ENCODE assay signal across 8 mouse cellular contexts in the genomic region with DNA sequence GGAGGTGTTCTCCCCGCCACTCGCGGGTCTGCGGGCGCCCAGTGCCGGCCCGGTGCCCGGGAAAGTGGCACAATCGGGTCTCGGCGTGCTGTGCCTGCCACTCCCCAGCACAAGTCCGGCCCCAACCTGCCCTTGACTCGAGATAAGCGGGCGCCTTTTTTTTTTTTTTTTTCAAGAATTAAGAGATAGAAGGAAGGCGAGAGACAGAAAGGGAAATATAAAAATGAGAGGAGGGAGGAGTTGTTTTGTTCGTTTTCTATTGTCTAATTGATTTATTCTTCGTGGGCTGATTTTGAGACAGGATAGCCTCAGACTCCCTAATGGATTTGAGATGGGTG. TPM values are rescaled to one million over a fixed set of nuclear protein-coding genes. Genes with fewer than 3 reads are reported as not detected.
DNase-seq lines count a peak whose midpoint lies in the region; ATAC-seq and TF ChIP-seq lines count a peak whose summit lies in the region.

No protein-coding gene starts in this region.

- no peak overlapping the region for H3K27ac ChIP-seq in heart, embryonic 12.5 days (ENCODE audit: poor library complexity, severe bottlenecking)
- no peak overlapping the region for H3K27ac ChIP-seq in CH12.LX (ENCODE audit: insufficient read depth, low read depth)
- H3K27ac ChIP-seq in forebrain, embryonic 13.5 days, result no peak overlapping the region
- peak overlapping the region; percentile 95 for H3K27ac ChIP-seq in liver, embryonic 13.5 days

- peak overlapping the region; percentile 89 for H3K4me2 ChIP-seq in heart, embryonic 12.5 days
- peak overlapping the region; percentile 93 for H3K4me2 ChIP-seq in CH12.LX (ENCODE audit: insufficient read depth, low read depth, poor library complexity, severe bottlenecking)
- peak overlapping the region; percentile 73 for H3K4me2 ChIP-seq in forebrain, embryonic 13.5 days
- peak overlapping the region; percentile 94 for H3K4me2 ChIP-seq in liver, embryonic 13.5 days

- H3K36me3 ChIP-seq in heart, embryonic 12.5 days, result no peaks in the 10 kb centered on the region
- peaks cover 4 to 23% of the 10 kb centered on the region in 2 experiments for H3K36me3 ChIP-seq in CH12.LX (replicated peaks in 1 of 2; ENCODE audit: control insufficient read depth in 1 of 2, insufficient read depth in 1 of 2, low read length in 1 of 2)
- H3K36me3 ChIP-seq in forebrain, embryonic 13.5 days (ENCODE audit: poor library complexity, severe bottlenecking), result no peaks in the 10 kb centered on the region
- H3K36me3 ChIP-seq in liver, embryonic 13.5 days, result peaks cover 20% of the 10 kb centered on the region

- in situ Hi-C loops in CH12.LX (cut with MboI; ENCODE audit: low pct_ligation_motif_present, low pct_unique_long_range_greater_than_20kb, low sequenced_read_pairs), result loop anchor here (5.0 kb wide), 1 partner anchor 260 kb away; no protein-coding TSS in a partner anchor

- H3K79me2 ChIP-seq in CH12.LX (replicated peaks; ENCODE audit: control insufficient read depth, extremely low read depth, insufficient read depth, poor library complexity, severe bottlenecking), result no peaks in the 10 kb centered on the region

- TF ChIP-seq CTCF in CH12.LX (conservative IDR thresholded peaks at IDR 0.05 in 1 of 2, IDR thresholded peaks at IDR 0.05 in 1 of 2; ENCODE audit: low read depth in 2 of 2, low read length in 2 of 2), result no peak

- peak overlapping the region; percentile 78 for H3K4me3 ChIP-seq in heart, embryonic 12.5 days
- H3K4me3 ChIP-seq in CH12.LX (replicated peaks in 1 of 3; ENCODE audit: low read depth in 2 of 3, low read length in 2 of 3, poor library complexity in 1 of 3), result peak overlapping the region; percentile 15 to 60 (median 44)
- peak overlapping the region; percentile 73 for H3K4me3 ChIP-seq in forebrain, embryonic 13.5 days
- H3K4me3 ChIP-seq in liver, embryonic 13.5 days (replicated peaks), result peak overlapping the region; percentile 87

- H3K9ac ChIP-seq in heart, embryonic 12.5 days, result peak overlapping the region; percentile 82; the same call in 1 of the 2 replicates
- H3K9ac ChIP-seq in CH12.LX (ENCODE audit: insufficient read depth, low read depth), result 0 out of 2 replicates have a peak overlapping the region, but pooled peaks have one; percentile 31
- H3K9ac ChIP-seq in forebrain, embryonic 13.5 days, result peak overlapping the region; percentile 80
- H3K9ac ChIP-seq in liver, embryonic 13.5 days, result peak overlapping the region; percentile 92

- TF ChIP-seq RAD21 in CH12.LX (IDR thresholded peaks at IDR 0.05; ENCODE audit: low read depth, low read length), result no peak

- no peak for DNase-seq in heart, adult 18-20 months
- DNase-seq in CH12.LX (ENCODE audit: extremely low read depth) (no peak), MN1 (ENCODE audit: low spot score) (no peak)
- no peak for DNase-seq in liver, embryonic 13.5 days
- DNase-seq in thymus, postnatal 4 days, result no peak
- no peak for DNase-seq in left cerebral cortex, adult 9 months (ENCODE audit: low spot score in 2 of 2)

- WGBS in heart, embryonic 12.5 days, result 0% methylated on average over 18 of the region's 18 CpGs
- under 1% methylated on average over 18 of the region's 18 CpGs for WGBS in forebrain, embryonic 13.5 days
- 0% methylated on average over 18 of the region's 18 CpGs for WGBS in liver, embryonic 13.5 days (ENCODE audit: insufficient replicate concordance)

- TF ChIP-seq POLR2A in CH12.LX (IDR thresholded peaks at IDR 0.05; ENCODE audit: low read depth, low read length), result no peak

- dilution Hi-C loops in CH12.LX (cut with MboI; ENCODE audit: extremely low pct_ligation_motif_present, extremely low pct_unique_long_range_greater_than_20kb, low sequenced_read_pairs), result no loop called here

- no peak for ATAC-seq in heart, embryonic 12.5 days (ENCODE audit: insufficient number of reproducible peaks, low FRiP score)
- ATAC-seq in forebrain, embryonic 13.5 days, result no peak
- ATAC-seq in liver, embryonic 13.5 days (ENCODE audit: low read depth), result no peak

- no peak for TF ChIP-seq EP300 in CH12.LX (IDR thresholded peaks at IDR 0.05; ENCODE audit: low read length)

- H3K27me3 ChIP-seq in heart, embryonic 12.5 days (replicated peaks), result no peaks in the 10 kb centered on the region
- H3K27me3 ChIP-seq in CH12.LX (replicated peaks), result peaks cover 15% of the 10 kb centered on the region
- peaks cover 15% of the 10 kb centered on the region for H3K27me3 ChIP-seq in forebrain, embryonic 13.5 days
- no peaks in the 10 kb centered on the region for H3K27me3 ChIP-seq in liver, embryonic 13.5 days

- peaks cover 43% of the 10 kb centered on the region for H3K4me1 ChIP-seq in heart, embryonic 12.5 days (replicated peaks)
- H3K4me1 ChIP-seq in CH12.LX (ENCODE audit: control insufficient read depth in 1 of 2, insufficient read depth in 2 of 2), result peaks cover 23 to 65% of the 10 kb centered on the region in 2 experiments
- peaks cover 37% of the 10 kb centered on the region for H3K4me1 ChIP-seq in forebrain, embryonic 13.5 days
- H3K4me1 ChIP-seq in liver, embryonic 13.5 days (replicated peaks), result peaks cover 90% of the 10 kb centered on the region

- no peaks in the 10 kb centered on the region for H3K9me3 ChIP-seq in heart, embryonic 12.5 days (replicated peaks)
- no peaks in the 10 kb centered on the region for H3K9me3 ChIP-seq in CH12.LX (replicated peaks; ENCODE audit: low read length)
- H3K9me3 ChIP-seq in forebrain, embryonic 13.5 days (replicated peaks), result no peaks in the 10 kb centered on the region
- H3K9me3 ChIP-seq in liver, embryonic 13.5 days (replicated peaks), result no peaks in the 10 kb centered on the region

TF ChIP-seq in CH12.LX, 34 proteins besides CTCF, POLR2A, EP300 and RAD21 (continues in another document):
- TF ChIP-seq ELF1 (IDR thresholded peaks at IDR 0.05; ENCODE audit: low read depth, low read length) (0 out of 2 replicates have a peak, but pooled peaks have one; percentile 4), GABPA (IDR thresholded peaks at IDR 0.05; ENCODE audit: insufficient replicate concordance, low read depth, low read length) (no peak), POLR2AphosphoS2 (IDR thresholded peaks at IDR 0.05; ENCODE audit: low read depth, low read length) (no peak), TBP (conservative IDR thresholded peaks at IDR 0.05; ENCODE audit: low read depth, low read length) (no peak), MAZ (IDR thresholded peaks at IDR 0.05; ENCODE audit: low read depth, low read length) (peak; percentile 13; the same call in 1 of the 2 replicates), JUN (IDR thresholded peaks at IDR 0.05; ENCODE audit: insufficient read depth, low read depth, low read length) (no peak), IRF4 (IDR thresholded peaks at IDR 0.05; ENCODE audit: low read depth, low read length) (no peak), ZMIZ1 (IDR thresholded peaks at IDR 0.05; ENCODE audit: low read depth, low read length) (no peak), NELFE (IDR thresholded peaks at IDR 0.05; ENCODE audit: low read depth, low read length) (no peak), E2F4 (IDR thresholded peaks at IDR 0.05; ENCODE audit: insufficient replicate concordance, low read depth, low read length) (no peak), RCOR1 (conservative IDR thresholded peaks at IDR 0.05; ENCODE audit: low read depth, low read length) (no peak), NRF1 (IDR thresholded peaks at IDR 0.05; ENCODE audit: low read depth, low read length) (no peak), MYC (IDR thresholded peaks at IDR 0.05; ENCODE audit: low read depth, low read length) (no peak), ETS1 (conservative IDR thresholded peaks at IDR 0.05; ENCODE audit: low read depth, low read length) (no peak), BHLHE40 (IDR thresholded peaks at IDR 0.05; ENCODE audit: low read depth, low read length) (no peak), MXI1 (IDR thresholded peaks at IDR 0.05; ENCODE audit: low read depth, low read length) (no peak), CHD1 (IDR thresholded peaks at IDR 0.05; ENCODE audit: low read depth, low read length) (0 out of 2 replicates have a peak, but pooled peaks have one; percentile 35), JUND (conservative IDR thresholded peaks at IDR 0.05; ENCODE audit: low read depth, low read length) (no peak)

RNA-seq across cellular contexts. Expression of a gene that starts 0.4 kb away (rescaled TPM):
- polyA plus RNA-seq in heart, embryonic 12.5 days (2016; fragmentation: Nextera tagmentation; extraction: Ambion mirVana), result 95.8 and 102 TPM in 2 replicates
- 10 to 100 TPM; 16.6 to 19.2 TPM for total RNA-seq in heart, adult 18-20 months (2021)
- total RNA-seq in CH12.LX (2012; rRNA removed) (26.0 and 28.4 TPM in 2 replicates), CH12.LX (2014; rRNA removed) (27.8 and 29.7 TPM in 2 replicates)
- 24.4 and 26.2 TPM in 2 replicates for polyA plus RNA-seq in CH12.LX (2012; ENCODE audit: insufficient read length, low read depth)
- polyA plus RNA-seq in forebrain, embryonic 13.5 days (2015; fragmentation: Nextera tagmentation; extraction: Ambion mirVana), result 190 and 211 TPM in 2 replicates
- polyA plus RNA-seq in liver, embryonic 13.5 days (2015; fragmentation: Nextera tagmentation; extraction: Ambion mirVana), result 62.4 and 67.1 TPM in 2 replicates

RNA-seq across cellular contexts. Expression of a gene that starts 8.3 kb away (rescaled TPM):
- polyA plus RNA-seq in heart, embryonic 12.5 days (2016; fragmentation: Nextera tagmentation; extraction: Ambion mirVana), result not detected in 2 replicates
- total RNA-seq in heart, adult 18-20 months (2021), result not detected
- not detected in 2 replicates for total RNA-seq in CH12.LX (2012; rRNA removed)
- total RNA-seq in CH12.LX (2014; rRNA removed), result not detected in 2 replicates
- not detected in 2 replicates for polyA plus RNA-seq in CH12.LX (2012; ENCODE audit: insufficient read length, low read depth)
- not detected in 2 replicates for polyA plus RNA-seq in forebrain, embryonic 13.5 days (2015; fragmentation: Nextera tagmentation; extraction: Ambion mirVana)
- polyA plus RNA-seq in liver, embryonic 13.5 days (2015; fragmentation: Nextera tagmentation; extraction: Ambion mirVana), result not detected in 2 replicates

RNA-seq across cellular contexts. Expression of a gene that starts 34.8 kb away (rescaled TPM):
- 16.9 TPM in 2 replicates for polyA plus RNA-seq in heart, embryonic 12.5 days (2016; fragmentation: Nextera tagmentation; extraction: Ambion mirVana)
- 10 to 100 TPM; 19.1 to 19.4 TPM for total RNA-seq in heart, adult 18-20 months (2021)
- total RNA-seq in CH12.LX (2012; rRNA removed) (22.2 and 25.6 TPM in 2 replicates), CH12.LX (2014; rRNA removed) (21.5 and 21.9 TPM in 2 replicates)
- 18.1 and 19.7 TPM in 2 replicates for polyA plus RNA-seq in CH12.LX (2012; ENCODE audit: insufficient read length, low read depth)
- polyA plus RNA-seq in forebrain, embryonic 13.5 days (2015; fragmentation: Nextera tagmentation; extraction: Ambion mirVana), result 22.9 and 26.9 TPM in 2 replicates
- 11.2 and 11.8 TPM in 2 replicates for polyA plus RNA-seq in liver, embryonic 13.5 days (2015; fragmentation: Nextera tagmentation; extraction: Ambion mirVana)

RNA-seq across cellular contexts. Expression of a gene that starts 34.8 kb away (rescaled TPM):
- 43.1 and 43.3 TPM in 2 replicates for polyA plus RNA-seq in heart, embryonic 12.5 days (2016; fragmentation: Nextera tagmentation; extraction: Ambion mirVana)
- total RNA-seq in heart, adult 18-20 months (2021), result 10 to 100 TPM; 32.7 to 36.3 TPM
- 33.1 and 44.7 TPM in 2 replicates for total RNA-seq in CH12.LX (2012; rRNA removed)
- 40.6 and 42.1 TPM in 2 replicates for total RNA-seq in CH12.LX (2014; rRNA removed)
- polyA plus RNA-seq in CH12.LX (2012; ENCODE audit: insufficient read length, low read depth), result 69.4 and 71.2 TPM in 2 replicates
- polyA plus RNA-seq in forebrain, embryonic 13.5 days (2015; fragmentation: Nextera tagmentation; extraction: Ambion mirVana), result 50.8 and 55.3 TPM in 2 replicates
- 37.0 and 38.5 TPM in 2 replicates for polyA plus RNA-seq in liver, embryonic 13.5 days (2015; fragmentation: Nextera tagmentation; extraction: Ambion mirVana)

Comparison
In these comparisons a context has a peak if more than half of its experiments do, and no peak if none do; other contexts are left out.
1. H3K9ac ChIP-seq: peak in every context shown above with its lines; median percentile 92 in liver, embryonic 13.5 days; 82 in heart, embryonic 12.5 days; 80 in forebrain, embryonic 13.5 days; 31 in CH12.LX.